Mouse (Mus musculus): Measurements from ENCODE around the gene Asb10. TPM values are rescaled to one million over a fixed set of nuclear protein-coding genes. Genes with fewer than 3 reads are reported as not detected.

Gene Asb10
- not detected for polyA plus RNA-seq (2017; shearing (Covaris generic))

DNA sequence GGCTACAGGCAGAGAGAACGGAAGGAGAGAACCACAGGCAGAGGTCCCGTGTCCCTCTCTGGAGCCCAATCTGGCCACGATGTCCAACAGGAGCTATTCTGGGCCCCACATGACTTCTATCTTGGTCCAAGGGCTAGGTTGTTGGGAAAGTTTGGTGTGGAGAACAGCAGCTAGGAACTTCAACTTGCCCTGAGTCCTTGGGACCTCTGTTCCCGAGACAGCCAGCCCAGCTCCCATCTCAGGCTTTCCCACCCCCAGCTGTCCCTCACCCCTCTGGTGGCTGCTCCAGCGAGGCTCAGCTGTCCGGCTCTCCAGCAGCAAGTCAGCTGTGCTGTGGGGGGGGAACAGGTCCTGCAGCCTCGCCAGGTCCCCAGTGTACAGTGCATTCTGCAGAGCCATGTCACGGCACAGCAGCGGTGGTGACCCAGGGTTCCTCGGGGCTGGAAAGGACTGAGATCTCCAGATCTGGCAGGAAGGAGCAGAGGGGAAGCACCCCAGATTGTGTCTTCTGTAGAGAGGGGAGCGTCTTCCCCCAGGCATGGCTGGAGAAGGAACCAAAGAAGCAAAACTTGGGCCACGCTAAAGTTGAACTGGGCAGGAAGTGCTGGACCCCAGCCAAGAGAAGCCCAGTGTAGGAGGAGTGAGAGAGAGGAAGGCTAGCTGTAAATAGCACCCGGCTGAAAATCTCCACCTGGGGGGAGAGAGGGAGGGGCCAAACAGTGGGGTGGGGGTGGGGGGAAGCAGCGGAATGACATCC is at the start of gene Asb10:
Gene Asb10 (minus strand): TSS at position 592 of the 757 bp plus-strand sequence.

DNA sequence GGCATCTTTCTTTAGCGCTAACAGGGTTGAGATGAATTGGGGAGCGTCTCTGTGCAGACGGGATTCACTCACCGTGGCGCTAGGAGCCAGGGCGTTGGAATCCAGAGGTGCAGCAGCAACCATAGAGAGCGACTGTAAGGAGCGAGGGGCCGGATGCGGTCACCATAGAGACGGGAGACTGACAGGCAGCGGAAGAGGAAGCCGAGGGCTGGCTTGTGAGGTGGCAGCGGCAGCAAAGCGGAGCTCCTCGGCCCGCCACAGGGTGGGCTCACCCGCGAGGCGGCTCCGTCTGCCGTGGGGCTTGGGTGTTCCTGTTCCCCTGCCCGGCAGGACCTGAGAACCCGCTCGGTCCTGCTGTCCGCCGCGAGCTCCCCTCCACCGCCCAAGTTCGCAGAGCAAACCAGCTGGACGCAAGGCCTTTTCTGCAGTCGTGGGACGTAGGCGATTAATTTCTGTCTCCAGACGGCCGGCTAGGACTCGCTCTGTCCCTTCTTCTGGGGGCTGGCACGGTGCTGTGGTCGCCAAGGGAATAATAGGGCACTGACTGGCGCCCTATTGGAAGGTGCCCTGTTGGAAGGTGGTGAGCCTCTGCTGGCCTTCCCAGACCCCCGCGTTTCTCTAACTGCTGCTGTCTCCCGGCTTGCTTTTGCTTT is 45.9 kb upstream of the Asb10 start, which contains the start of gene Chpf2:
Gene Chpf2 (plus strand): TSS at position 195 of the 653 bp plus-strand sequence.

GRCm38 (mm10) chr5:24577183-24577929 is 36.6 kb upstream of the Asb10 start, which contains the start of gene Abcf2:
Abcf2 (minus strand) TSS chr5:24577467.

DNA sequence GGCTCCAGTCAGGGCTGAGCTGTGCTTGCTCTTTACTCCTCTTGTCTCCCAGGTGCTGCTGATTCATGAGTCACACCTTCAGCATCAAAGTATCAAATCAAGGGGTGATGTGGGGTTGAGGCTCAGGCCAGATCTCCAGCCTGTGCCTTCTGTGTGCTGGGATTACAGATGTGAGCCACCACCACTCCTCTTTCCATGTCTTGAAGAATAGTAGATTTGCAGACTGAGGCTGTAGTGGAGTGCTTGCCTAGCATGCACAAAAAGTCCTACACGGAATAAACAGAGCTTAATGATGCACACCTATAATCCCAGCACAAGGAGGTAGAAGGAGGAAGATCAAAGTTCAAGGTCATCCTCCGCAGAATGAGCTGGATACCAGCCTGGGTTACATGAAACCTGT is 15.9 kb upstream of the Asb10 start, which contains the start of gene 4931409K22Rik:
Gene 4931409K22Rik (minus strand): TSS at position 101 of the 400 bp plus-strand sequence.

DNA sequence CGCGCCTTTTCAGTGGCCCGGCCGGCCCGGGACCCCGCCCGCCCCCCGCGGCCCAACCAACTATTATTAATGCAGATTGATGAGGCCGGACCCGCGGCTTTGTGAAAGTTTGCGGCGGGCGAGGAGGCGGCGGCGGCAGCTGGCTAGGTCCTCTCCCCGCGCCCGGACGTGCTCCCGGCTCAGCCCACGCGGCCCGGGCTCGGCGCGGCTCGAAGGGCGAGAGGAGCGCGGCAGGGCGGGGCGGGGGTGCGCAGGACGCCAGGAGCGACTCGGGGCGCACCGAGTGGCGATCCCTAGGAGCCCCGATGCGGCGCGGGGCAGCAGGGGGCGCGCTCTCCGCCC is 13.9 kb downstream of the Asb10 start, which contains the start of gene Gbx1:
Gene Gbx1 (minus strand): TSS at position 314 of the 342 bp plus-strand sequence.

Other genes with a start within 250 kb of the Asb10 start
- 1 to 10 TPM; 3.7 TPM for gene Kcnh2, start 189.4 kb downstream of the Asb10 start, polyA plus RNA-seq (2017; shearing (Covaris generic))
- gene Nos3, start 176.2 kb downstream of the Asb10 start, polyA plus RNA-seq (2017; shearing (Covaris generic)), result under 1 TPM; 0.06 to 0.98 TPM
- gene Atg9b, start 148.8 kb downstream of the Asb10 start, polyA plus RNA-seq (2017; shearing (Covaris generic)), result 1 to 10 TPM; 1.8 to 5.8 TPM
- 10 to 100 TPM; 20.2 to 25.3 TPM for gene Abcb8, start 147.3 kb downstream of the Asb10 start, polyA plus RNA-seq (2017; shearing (Covaris generic))
- 1 to 10 TPM in 1 of 2 experiments, under 1 TPM in 1; 0.19 to 1.3 TPM for gene Asic3, start 127.6 kb downstream of the Asb10 start, polyA plus RNA-seq (2017; shearing (Covaris generic))
- gene Cdk5, start 117.4 kb downstream of the Asb10 start, polyA plus RNA-seq (2017; shearing (Covaris generic)), result 100 to 1,000 TPM in 1 of 2 experiments, 10 to 100 TPM in 1; 79.1 to 104 TPM
- 10 to 100 TPM; 30.4 to 38.6 TPM for gene Slc4a2, start 117.1 kb downstream of the Asb10 start, polyA plus RNA-seq (2017; shearing (Covaris generic))
- gene Fastk, start 95.7 kb downstream of the Asb10 start, polyA plus RNA-seq (2017; shearing (Covaris generic)), result 100 to 1,000 TPM; 113 to 115 TPM
- gene Tmub1, start 93.1 kb downstream of the Asb10 start, polyA plus RNA-seq (2017; shearing (Covaris generic)), result 10 to 100 TPM; 72.2 to 77.0 TPM
- 10 to 100 TPM; 58.0 to 60.4 TPM for gene Agap3, start 88.8 kb downstream of the Asb10 start, polyA plus RNA-seq (2017; shearing (Covaris generic))
- under 1 TPM in 1 of 2 experiments, not detected in 1; 0.45 TPM for gene Gbx1, start 13.8 kb downstream of the Asb10 start, polyA plus RNA-seq (2017; shearing (Covaris generic))
- 1 to 10 TPM in 1 of 2 experiments, not detected in 1; 1.5 TPM for gene 4931409K22Rik, start 15.8 kb upstream of the Asb10 start, polyA plus RNA-seq (2017; shearing (Covaris generic))
- gene Abcf2, start 36.5 kb upstream of the Asb10 start, polyA plus RNA-seq (2017; shearing (Covaris generic)), result 10 to 100 TPM; 76.5 to 90.5 TPM
- 10 to 100 TPM; 26.3 to 27.2 TPM for gene Chpf2, start 45.8 kb upstream of the Asb10 start, polyA plus RNA-seq (2017; shearing (Covaris generic))
- gene Smarcd3, start 83.4 kb upstream of the Asb10 start, polyA plus RNA-seq (2017; shearing (Covaris generic)), result 1 to 10 TPM; 1.9 to 7.7 TPM
- 10 to 100 TPM; 85.9 to 88.6 TPM for gene Nub1, start 144.6 kb upstream of the Asb10 start, polyA plus RNA-seq (2017; shearing (Covaris generic))
- 1 to 10 TPM in 1 of 2 experiments, under 1 TPM in 1; 0.89 to 2.0 TPM for gene Wdr86, start 189.7 kb upstream of the Asb10 start, polyA plus RNA-seq (2017; shearing (Covaris generic))
- under 1 TPM; 0.38 to 0.60 TPM for gene Crygn, start 217.0 kb upstream of the Asb10 start, polyA plus RNA-seq (2017; shearing (Covaris generic))

Data from inflammation-experienced regulatory T-cells (primary cell).